Mouse (Mus musculus): ENCODE results near the gene Ntrk3. TPM values are rescaled to one million over a fixed set of nuclear protein-coding genes. Genes with fewer than 3 reads are reported as not detected.
A peak's percentile ranks its signal among the peaks of the same experiment; 100 is the strongest.

The Ntrk3 gene
- polyA plus RNA-seq, 1 experiment from 2014 or later = 18.3 TPM

- H3K27me3 ChIP-seq = no peaks in the 10 kb centered on the region
- no peak overlapping the region for H3K27ac ChIP-seq
- H3K4me2 ChIP-seq (replicated peaks) = no peak overlapping the region
- H3K36me3 ChIP-seq = no peaks in the 10 kb centered on the region
- WGBS = 87% methylated on average over 7 of the region's 7 CpGs
- 0 out of 2 replicates have a peak, but pooled peaks have one; percentile 34 for ATAC-seq
- no peaks in the 10 kb centered on the region for H3K4me1 ChIP-seq (replicated peaks)
- H3K4me3 ChIP-seq (replicated peaks) = no peak overlapping the region
- H3K9me3 ChIP-seq = no peaks in the 10 kb centered on the region
- no peak overlapping the region for H3K9ac ChIP-seq (replicated peaks)
These were observed 244.2 kb downstream of the Ntrk3 start for GRCm38 (mm10) chr7:78493591-78493990.

- H3K27me3 ChIP-seq = no peaks in the 10 kb centered on the region
- no peak overlapping the region for H3K4me3 ChIP-seq (replicated peaks)
- ATAC-seq = no peak
- H3K4me1 ChIP-seq (replicated peaks) = no peaks in the 10 kb centered on the region
- no peak overlapping the region for H3K9ac ChIP-seq (replicated peaks)
- no peak overlapping the region for H3K4me2 ChIP-seq (replicated peaks)
- 60% methylated on average over 7 of the region's 7 CpGs for WGBS
- no peaks in the 10 kb centered on the region for H3K9me3 ChIP-seq
- H3K27ac ChIP-seq = no peak overlapping the region
- no peaks in the 10 kb centered on the region for H3K36me3 ChIP-seq
These were observed 246.6 kb downstream of the Ntrk3 start for GRCm38 (mm10) chr7:78491176-78491575.

- Histone ChIP-seq H3K4me2 (replicated peaks) (no peak overlapping the region), H3K4me1 (replicated peaks) (0 out of 2 replicates have a peak, but pooled peaks cover 2% of the 10 kb centered on the region), H3K4me3 (replicated peaks) (no peak overlapping the region), H3K9ac (replicated peaks) (no peak overlapping the region), H3K36me3 (no peaks in the 10 kb centered on the region), H3K27me3 (no peaks in the 10 kb centered on the region), H3K9me3 (no peaks in the 10 kb centered on the region), H3K27ac (no peak overlapping the region)
- no peak for ATAC-seq
- whole genome bisulfite sequencing = 82% methylated on average over 2 of the region's 2 CpGs
These were observed 253.5 kb downstream of the Ntrk3 start for GRCm38 (mm10) chr7:78484290-78484689.

GRCm38 (mm10) chr7:78483729-78484128, 254.1 kb downstream of the Ntrk3 start:
- no peak for ATAC-seq
- Histone ChIP-seq H3K36me3 (no peaks in the 10 kb centered on the region), H3K9me3 (no peaks in the 10 kb centered on the region), H3K9ac (replicated peaks) (no peak overlapping the region), H3K4me3 (replicated peaks) (no peak overlapping the region), H3K27me3 (no peaks in the 10 kb centered on the region), H3K27ac (no peak overlapping the region), H3K4me1 (replicated peaks) (0 out of 2 replicates have a peak, but pooled peaks cover 2% of the 10 kb centered on the region), H3K4me2 (replicated peaks) (no peak overlapping the region)
- 91% methylated on average over 3 of the region's 3 CpGs for WGBS

- no peaks in the 10 kb centered on the region for H3K36me3 ChIP-seq
- peak overlapping the region; percentile 31; the same call in 1 of the 2 replicates for H3K27ac ChIP-seq
- H3K9ac ChIP-seq (replicated peaks) = no peak overlapping the region
- ATAC-seq = no peak
- no peak overlapping the region for H3K4me3 ChIP-seq (replicated peaks)
- H3K4me1 ChIP-seq (replicated peaks) = 0 out of 2 replicates have a peak, but pooled peaks cover 2% of the 10 kb centered on the region
- no peak overlapping the region for H3K4me2 ChIP-seq (replicated peaks)
- H3K9me3 ChIP-seq = no peaks in the 10 kb centered on the region
- H3K27me3 ChIP-seq = no peaks in the 10 kb centered on the region
- WGBS = 77% methylated on average over 2 of the region's 2 CpGs
These were observed 254.8 kb downstream of the Ntrk3 start for GRCm38 (mm10) chr7:78483061-78483460.

- no peak for ATAC-seq
- Histone ChIP-seq H3K27me3 (no peaks in the 10 kb centered on the region), H3K27ac (no peak overlapping the region), H3K4me1 (replicated peaks) (0 out of 2 replicates have a peak, but pooled peaks cover 2% of the 10 kb centered on the region), H3K9ac (replicated peaks) (no peak overlapping the region), H3K4me2 (replicated peaks) (no peak overlapping the region), H3K36me3 (no peaks in the 10 kb centered on the region), H3K9me3 (no peaks in the 10 kb centered on the region), H3K4me3 (replicated peaks) (no peak overlapping the region)
- WGBS = 90% methylated on average over 2 of the region's 2 CpGs
These were observed 258.9 kb downstream of the Ntrk3 start for GRCm38 (mm10) chr7:78478881-78479280.

GRCm38 (mm10) chr7:78471755-78472154, 266.1 kb downstream of the Ntrk3 start:
- Histone ChIP-seq H3K9me3 (no peaks in the 10 kb centered on the region), H3K27ac (no peak overlapping the region), H3K4me1 (replicated peaks) (peaks cover 9% of the 10 kb centered on the region), H3K4me2 (replicated peaks) (no peak overlapping the region), H3K9ac (replicated peaks) (no peak overlapping the region), H3K36me3 (no peaks in the 10 kb centered on the region), H3K4me3 (replicated peaks) (no peak overlapping the region), H3K27me3 (no peaks in the 10 kb centered on the region)
- 58% methylated on average over 4 of the region's 4 CpGs for WGBS
- ATAC-seq = peak; percentile 76

GRCm38 (mm10) chr7:78471270-78471669, 266.5 kb downstream of the Ntrk3 start:
- Histone ChIP-seq H3K36me3 (no peaks in the 10 kb centered on the region), H3K9ac (replicated peaks) (no peak overlapping the region), H3K4me1 (replicated peaks) (peaks cover 9% of the 10 kb centered on the region), H3K27ac (no peak overlapping the region), H3K4me2 (replicated peaks) (no peak overlapping the region), H3K4me3 (replicated peaks) (no peak overlapping the region), H3K9me3 (no peaks in the 10 kb centered on the region), H3K27me3 (no peaks in the 10 kb centered on the region)
- WGBS = 100% methylated on average over 1 of the region's 1 CpGs
- no peak for ATAC-seq

- no peak overlapping the region for H3K27ac ChIP-seq
- no peak overlapping the region for H3K4me2 ChIP-seq (replicated peaks)
- no peaks in the 10 kb centered on the region for H3K27me3 ChIP-seq
- H3K9me3 ChIP-seq = no peaks in the 10 kb centered on the region
- no peak overlapping the region for H3K9ac ChIP-seq (replicated peaks)
- no peaks in the 10 kb centered on the region for H3K4me1 ChIP-seq (replicated peaks)
- WGBS = 83% methylated on average over 5 of the region's 5 CpGs
- peaks cover 19% of the 10 kb centered on the region for H3K36me3 ChIP-seq
- no peak for ATAC-seq
- no peak overlapping the region for H3K4me3 ChIP-seq (replicated peaks)
These were observed 275.2 kb downstream of the Ntrk3 start for GRCm38 (mm10) chr7:78462605-78463004.

GRCm38 (mm10) chr7:78459021-78459420, 278.8 kb downstream of the Ntrk3 start:
- 76% methylated on average over 1 of the region's 1 CpGs for WGBS

GRCm38 (mm10) chr7:78451666-78452065, 286.1 kb downstream of the Ntrk3 start:
- H3K27me3 ChIP-seq = no peaks in the 10 kb centered on the region

More at GRCm38 (mm10) chr7:78459021-78459420, 278.8 kb downstream of the Ntrk3 start:
- Histone ChIP-seq H3K36me3 (peaks cover 19% of the 10 kb centered on the region), H3K4me2 (replicated peaks) (no peak overlapping the region), H3K4me3 (replicated peaks) (no peak overlapping the region), H3K27me3 (no peaks in the 10 kb centered on the region), H3K9ac (replicated peaks) (no peak overlapping the region), H3K9me3 (no peaks in the 10 kb centered on the region), H3K27ac (no peak overlapping the region), H3K4me1 (replicated peaks) (no peaks in the 10 kb centered on the region)
- ATAC-seq = no peak

GRCm38 (mm10) chr7:78449909-78450592, 287.8 kb downstream of the Ntrk3 start:
- Histone ChIP-seq H3K27me3 (no peaks in the 10 kb centered on the region), H3K4me3 (replicated peaks) (no peak overlapping the region), H3K4me2 (replicated peaks) (no peak overlapping the region), H3K9ac (replicated peaks) (no peak overlapping the region), H3K9me3 (no peaks in the 10 kb centered on the region), H3K27ac (no peak overlapping the region), H3K36me3 (peaks cover 8% of the 10 kb centered on the region; the same call in 1 of the 2 replicates), H3K4me1 (replicated peaks) (no peaks in the 10 kb centered on the region)
- 87% methylated on average over 6 of the region's 6 CpGs for WGBS
- ATAC-seq = no peak

More at GRCm38 (mm10) chr7:78451666-78452065, 286.1 kb downstream of the Ntrk3 start:
- no peak for ATAC-seq
- Histone ChIP-seq H3K4me3 (replicated peaks) (no peak overlapping the region), H3K9me3 (no peaks in the 10 kb centered on the region), H3K27ac (no peak overlapping the region), H3K36me3 (peaks cover 5% of the 10 kb centered on the region; the same call in 1 of the 2 replicates), H3K9ac (replicated peaks) (no peak overlapping the region), H3K4me1 (replicated peaks) (no peaks in the 10 kb centered on the region), H3K4me2 (replicated peaks) (no peak overlapping the region)
- WGBS = 84% methylated on average over 2 of the region's 2 CpGs
